Mouse (Mus musculus): ENCODE data around the gene Myo1d. TPM values are rescaled to one million over a fixed set of nuclear protein-coding genes. Genes with fewer than 3 reads are reported as not detected.

Gene Myo1d
- polyA plus RNA-seq, 1 experiment from 2014 or later = 10.8 TPM

DNA sequence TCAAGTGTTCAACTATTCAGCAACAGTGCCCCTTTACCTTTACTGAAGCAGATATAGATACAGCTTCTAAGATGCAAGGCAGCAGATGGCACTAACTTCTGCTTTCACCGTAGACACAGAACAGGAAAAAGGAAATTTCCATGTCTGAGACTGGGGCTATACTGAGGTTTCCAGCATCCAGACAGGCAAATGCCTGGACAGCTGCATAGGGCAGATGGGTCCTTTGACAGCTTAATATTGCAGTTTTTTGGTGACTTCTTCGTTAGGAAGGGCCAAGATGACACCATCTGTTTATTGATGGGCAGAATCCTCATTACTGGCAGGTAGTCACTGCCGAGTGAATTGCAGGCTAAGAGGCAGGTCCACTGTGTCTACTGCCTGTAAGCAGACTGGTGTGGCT lies 228.2 kb downstream of the Myo1d start:
- Histone ChIP-seq H3K4me1 (ENCODE audit: control insufficient read depth, insufficient read depth, low read length) (no peaks in the 10 kb centered on the region), H3K4me2 (no peak overlapping the region), H3K27me3 (ENCODE audit: control insufficient read depth, insufficient read depth, low read length) (no peaks in the 10 kb centered on the region; the same call in 1 of the 2 replicates), H3K27ac (ENCODE audit: low read depth, low read length) (no peak overlapping the region), H3K4me3 (ENCODE audit: low read depth, low read length) (no peak overlapping the region), H3K9me3 (replicated peaks; ENCODE audit: control insufficient read depth, low read length) (no peaks in the 10 kb centered on the region), H3K36me3 (ENCODE audit: control insufficient read depth, insufficient read depth, low read length) (no peaks in the 10 kb centered on the region), H3K9ac (ENCODE audit: low read depth, low read length) (no peak overlapping the region)
- ATAC-seq (replicated peaks; ENCODE audit: insufficient number of reproducible peaks, low FRiP score, low TSS enrichment) = no peak
- 66% methylated on average over 3 of the region's 3 CpGs for WGBS (ENCODE audit: insufficient replicate concordance)

DNA sequence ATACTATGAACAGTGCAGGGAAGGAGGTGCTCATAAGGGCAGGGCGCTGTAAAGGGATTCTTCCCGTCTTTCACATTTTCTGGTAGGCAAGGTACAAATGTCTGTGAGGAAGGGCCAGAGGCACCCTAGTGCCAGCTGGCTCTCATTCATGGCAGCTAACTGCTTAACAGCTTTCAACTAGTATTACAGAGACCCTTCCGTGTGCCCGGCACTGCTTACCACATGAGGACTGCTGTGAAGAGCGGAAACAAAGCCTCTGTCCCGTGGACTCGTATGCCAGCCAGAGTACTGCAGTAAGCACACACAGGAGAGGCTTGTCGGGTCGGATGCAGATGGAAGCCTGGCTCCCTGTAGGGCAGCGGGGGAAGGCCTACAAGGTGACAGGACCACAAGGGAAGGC lies 229.6 kb downstream of the Myo1d start:
- Histone ChIP-seq H3K27ac (ENCODE audit: low read depth, low read length) (no peak overlapping the region), H3K4me1 (ENCODE audit: control insufficient read depth, insufficient read depth, low read length) (no peaks in the 10 kb centered on the region), H3K9me3 (replicated peaks; ENCODE audit: control insufficient read depth, low read length) (no peaks in the 10 kb centered on the region), H3K27me3 (ENCODE audit: control insufficient read depth, insufficient read depth, low read length) (no peaks in the 10 kb centered on the region; the same call in 1 of the 2 replicates), H3K9ac (ENCODE audit: low read depth, low read length) (no peak overlapping the region), H3K4me3 (ENCODE audit: low read depth, low read length) (no peak overlapping the region), H3K4me2 (no peak overlapping the region), H3K36me3 (ENCODE audit: control insufficient read depth, insufficient read depth, low read length) (no peaks in the 10 kb centered on the region)
- 61% methylated on average over 10 of the region's 10 CpGs for WGBS (ENCODE audit: insufficient replicate concordance)
- no peak for ATAC-seq (replicated peaks; ENCODE audit: insufficient number of reproducible peaks, low FRiP score, low TSS enrichment)

DNA sequence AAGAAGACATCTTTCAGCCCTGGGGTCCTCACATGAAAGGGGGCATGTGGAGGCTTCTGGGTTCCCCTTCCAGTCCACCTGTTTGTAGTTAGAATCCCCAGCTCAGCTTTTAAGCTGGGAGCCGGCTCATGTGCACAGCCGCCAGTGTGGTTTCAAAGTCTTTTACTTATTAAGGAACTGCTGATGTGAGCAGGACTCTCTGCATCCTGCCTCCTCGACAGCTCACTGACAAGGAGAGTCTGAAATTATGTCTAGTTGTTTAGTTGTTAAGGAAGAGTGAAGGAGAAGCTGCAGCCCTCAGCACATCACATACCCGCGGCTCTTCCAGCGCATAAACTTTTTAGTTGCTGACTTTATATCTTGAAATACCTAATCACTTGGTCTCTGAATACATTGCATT lies 230.0 kb downstream of the Myo1d start:
- whole genome bisulfite sequencing (ENCODE audit: insufficient replicate concordance) = 71% methylated on average over 6 of the region's 6 CpGs
- ATAC-seq (replicated peaks; ENCODE audit: insufficient number of reproducible peaks, low FRiP score, low TSS enrichment) = no peak
- Histone ChIP-seq H3K9me3 (replicated peaks; ENCODE audit: control insufficient read depth, low read length) (no peaks in the 10 kb centered on the region), H3K27me3 (ENCODE audit: control insufficient read depth, insufficient read depth, low read length) (no peaks in the 10 kb centered on the region; the same call in 1 of the 2 replicates), H3K36me3 (ENCODE audit: control insufficient read depth, insufficient read depth, low read length) (no peaks in the 10 kb centered on the region), H3K4me1 (ENCODE audit: control insufficient read depth, insufficient read depth, low read length) (no peaks in the 10 kb centered on the region), H3K4me2 (no peak overlapping the region), H3K27ac (ENCODE audit: low read depth, low read length) (no peak overlapping the region), H3K9ac (ENCODE audit: low read depth, low read length) (no peak overlapping the region), H3K4me3 (ENCODE audit: low read depth, low read length) (no peak overlapping the region)

DNA sequence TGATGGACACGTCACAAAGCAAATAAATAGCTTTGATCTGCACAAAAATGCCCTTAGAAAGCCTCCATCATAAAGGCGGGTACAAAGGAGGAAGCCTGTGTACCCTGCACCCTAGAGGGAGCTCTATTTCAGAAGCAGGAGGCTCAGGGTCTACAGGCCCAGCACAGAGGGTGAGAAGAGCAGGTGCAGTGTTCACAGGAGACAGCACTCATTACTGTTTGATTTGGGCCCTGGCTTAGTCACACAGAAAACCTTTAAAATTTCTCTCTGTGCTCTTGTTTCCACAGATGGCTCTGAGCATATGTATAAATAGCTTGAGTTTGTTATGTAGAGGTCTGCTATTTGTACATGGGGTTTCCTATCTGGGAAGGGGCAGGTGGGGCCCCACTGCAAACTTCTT lies 233.6 kb downstream of the Myo1d start:
- Histone ChIP-seq H3K36me3 (ENCODE audit: control insufficient read depth, insufficient read depth, low read length) (no peaks in the 10 kb centered on the region), H3K4me3 (ENCODE audit: low read depth, low read length) (no peak overlapping the region), H3K4me1 (ENCODE audit: control insufficient read depth, insufficient read depth, low read length) (no peaks in the 10 kb centered on the region), H3K4me2 (no peak overlapping the region), H3K9me3 (replicated peaks; ENCODE audit: control insufficient read depth, low read length) (no peaks in the 10 kb centered on the region), H3K27ac (ENCODE audit: low read depth, low read length) (no peak overlapping the region), H3K27me3 (ENCODE audit: control insufficient read depth, insufficient read depth, low read length) (no peaks in the 10 kb centered on the region), H3K9ac (ENCODE audit: low read depth, low read length) (no peak overlapping the region)
- 57% methylated on average over 2 of the region's 2 CpGs for WGBS (ENCODE audit: insufficient replicate concordance)
- ATAC-seq (replicated peaks; ENCODE audit: insufficient number of reproducible peaks, low FRiP score, low TSS enrichment) = no peak

DNA sequence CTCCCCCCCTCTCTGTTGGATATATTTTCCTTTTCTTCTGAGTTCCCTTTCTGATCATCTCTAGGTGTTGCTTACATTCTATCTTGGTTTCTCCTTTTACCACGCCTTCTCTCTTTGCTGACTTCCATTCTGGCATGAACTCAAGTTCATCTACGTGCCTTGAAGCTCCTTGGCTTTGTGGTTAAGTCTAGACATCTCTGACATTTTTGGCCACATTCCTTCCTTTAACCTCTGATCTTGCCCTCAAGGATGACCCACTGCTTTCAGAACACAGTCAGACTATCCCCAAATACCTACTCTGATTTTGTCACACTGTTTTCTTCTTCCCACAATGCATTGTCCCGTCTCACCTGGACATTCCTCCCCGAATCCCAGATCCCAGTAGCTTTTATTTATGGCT lies 240.8 kb downstream of the Myo1d start:
- H3K36me3 ChIP-seq (ENCODE audit: control insufficient read depth, insufficient read depth, low read length) = no peaks in the 10 kb centered on the region
- H3K4me1 ChIP-seq (ENCODE audit: control insufficient read depth, insufficient read depth, low read length) = no peaks in the 10 kb centered on the region
- H3K4me3 ChIP-seq (ENCODE audit: low read depth, low read length) = no peak overlapping the region
- no peak overlapping the region for H3K27ac ChIP-seq (ENCODE audit: low read depth, low read length)
- WGBS (ENCODE audit: insufficient replicate concordance) = 80% methylated on average over 4 of the region's 4 CpGs
- ATAC-seq (replicated peaks; ENCODE audit: insufficient number of reproducible peaks, low FRiP score, low TSS enrichment) = no peak
- no peak overlapping the region for H3K4me2 ChIP-seq
- no peaks in the 10 kb centered on the region for H3K9me3 ChIP-seq (replicated peaks; ENCODE audit: control insufficient read depth, low read length)
- no peak overlapping the region for H3K9ac ChIP-seq (ENCODE audit: low read depth, low read length)
- no peaks in the 10 kb centered on the region for H3K27me3 ChIP-seq (ENCODE audit: control insufficient read depth, insufficient read depth, low read length)

DNA sequence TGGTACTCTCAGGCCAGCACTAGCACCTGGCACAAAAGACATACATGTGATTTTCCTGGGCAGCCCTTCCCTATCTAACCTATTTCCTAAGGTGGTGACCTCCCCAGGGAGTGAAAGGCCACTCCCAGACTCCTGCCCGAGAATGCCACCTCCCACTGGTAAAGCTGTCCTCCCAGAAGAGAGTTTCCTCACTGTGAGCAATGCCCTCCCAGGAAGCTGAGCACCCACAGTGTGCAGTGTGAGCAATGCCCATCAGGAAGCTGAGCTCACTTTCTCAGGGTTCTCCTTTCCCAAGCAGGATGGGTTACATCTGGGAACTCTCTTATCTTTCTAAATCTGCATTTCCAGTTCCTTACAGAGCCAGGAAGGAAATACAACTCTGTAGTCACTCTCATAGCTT lies 246.9 kb downstream of the Myo1d start:
- no peak overlapping the region for H3K4me3 ChIP-seq (ENCODE audit: low read depth, low read length)
- no peak overlapping the region for H3K4me2 ChIP-seq
- ATAC-seq (replicated peaks; ENCODE audit: insufficient number of reproducible peaks, low FRiP score, low TSS enrichment) = no peak
- WGBS (ENCODE audit: insufficient replicate concordance) = 39% methylated on average over 1 of the region's 1 CpGs
- no peaks in the 10 kb centered on the region for H3K27me3 ChIP-seq (ENCODE audit: control insufficient read depth, insufficient read depth, low read length)
- H3K9ac ChIP-seq (ENCODE audit: low read depth, low read length) = no peak overlapping the region
- no peaks in the 10 kb centered on the region for H3K9me3 ChIP-seq (replicated peaks; ENCODE audit: control insufficient read depth, low read length)
- no peaks in the 10 kb centered on the region for H3K4me1 ChIP-seq (ENCODE audit: control insufficient read depth, insufficient read depth, low read length)
- no peaks in the 10 kb centered on the region for H3K36me3 ChIP-seq (ENCODE audit: control insufficient read depth, insufficient read depth, low read length)
- no peak overlapping the region for H3K27ac ChIP-seq (ENCODE audit: low read depth, low read length)

DNA sequence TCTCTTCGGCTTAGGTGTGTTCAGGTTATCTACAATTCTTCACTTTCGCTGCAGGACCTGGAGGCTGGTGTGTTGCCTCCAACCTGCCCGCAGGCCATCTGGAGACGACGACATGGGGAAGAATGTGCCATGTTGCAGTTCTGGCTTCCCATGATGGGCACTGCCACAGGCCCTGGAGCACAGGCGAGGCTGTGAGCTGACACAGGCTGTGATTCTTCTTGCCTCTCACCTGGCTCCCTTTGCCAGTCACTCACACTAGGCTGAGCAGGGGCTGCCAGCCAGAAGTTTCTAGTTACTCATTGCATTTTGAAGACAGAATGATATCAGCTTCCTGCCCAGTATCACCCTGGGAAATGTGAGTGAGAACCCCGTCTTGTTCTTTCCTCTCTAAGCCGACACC lies 250.7 kb downstream of the Myo1d start:
- H3K27me3 ChIP-seq (ENCODE audit: control insufficient read depth, insufficient read depth, low read length) = no peaks in the 10 kb centered on the region
- WGBS (ENCODE audit: insufficient replicate concordance) = 69% methylated on average over 8 of the region's 8 CpGs
- no peaks in the 10 kb centered on the region for H3K36me3 ChIP-seq (ENCODE audit: control insufficient read depth, insufficient read depth, low read length)
- no peak overlapping the region for H3K4me2 ChIP-seq
- H3K4me3 ChIP-seq (ENCODE audit: low read depth, low read length) = no peak overlapping the region
- no peak for ATAC-seq (replicated peaks; ENCODE audit: insufficient number of reproducible peaks, low FRiP score, low TSS enrichment)
- no peak overlapping the region for H3K9ac ChIP-seq (ENCODE audit: low read depth, low read length)
- H3K4me1 ChIP-seq (ENCODE audit: control insufficient read depth, insufficient read depth, low read length) = no peaks in the 10 kb centered on the region
- no peak overlapping the region for H3K27ac ChIP-seq (ENCODE audit: low read depth, low read length)
- no peaks in the 10 kb centered on the region for H3K9me3 ChIP-seq (replicated peaks; ENCODE audit: control insufficient read depth, low read length)

DNA sequence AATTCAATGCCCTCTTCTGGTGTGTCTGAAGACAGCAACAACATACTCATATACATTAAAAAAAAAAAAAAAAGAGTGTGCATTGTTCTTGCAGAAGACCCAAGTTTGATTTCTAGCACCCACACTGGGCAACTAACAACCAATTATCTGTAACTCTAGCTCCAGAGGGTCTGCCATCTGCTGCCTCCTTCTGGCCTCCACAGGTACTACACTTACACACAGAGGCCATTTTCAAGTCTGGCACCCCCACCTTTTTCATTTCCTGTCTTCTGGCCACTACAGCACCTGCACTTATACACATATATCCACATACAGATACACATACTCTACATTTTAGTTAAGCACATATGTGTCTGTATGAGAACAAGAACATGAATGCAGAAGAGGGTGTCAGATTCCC lies 252.1 kb downstream of the Myo1d start:
- Histone ChIP-seq H3K4me2 (no peak overlapping the region), H3K27me3 (ENCODE audit: control insufficient read depth, insufficient read depth, low read length) (no peaks in the 10 kb centered on the region), H3K9me3 (replicated peaks; ENCODE audit: control insufficient read depth, low read length) (no peaks in the 10 kb centered on the region), H3K4me1 (ENCODE audit: control insufficient read depth, insufficient read depth, low read length) (peaks cover 5% of the 10 kb centered on the region; the same call in 1 of the 2 replicates), H3K36me3 (ENCODE audit: control insufficient read depth, insufficient read depth, low read length) (no peaks in the 10 kb centered on the region), H3K4me3 (ENCODE audit: low read depth, low read length) (no peak overlapping the region), H3K27ac (ENCODE audit: low read depth, low read length) (no peak overlapping the region), H3K9ac (ENCODE audit: low read depth, low read length) (no peak overlapping the region)
- no peak for ATAC-seq (replicated peaks; ENCODE audit: insufficient number of reproducible peaks, low FRiP score, low TSS enrichment)

DNA sequence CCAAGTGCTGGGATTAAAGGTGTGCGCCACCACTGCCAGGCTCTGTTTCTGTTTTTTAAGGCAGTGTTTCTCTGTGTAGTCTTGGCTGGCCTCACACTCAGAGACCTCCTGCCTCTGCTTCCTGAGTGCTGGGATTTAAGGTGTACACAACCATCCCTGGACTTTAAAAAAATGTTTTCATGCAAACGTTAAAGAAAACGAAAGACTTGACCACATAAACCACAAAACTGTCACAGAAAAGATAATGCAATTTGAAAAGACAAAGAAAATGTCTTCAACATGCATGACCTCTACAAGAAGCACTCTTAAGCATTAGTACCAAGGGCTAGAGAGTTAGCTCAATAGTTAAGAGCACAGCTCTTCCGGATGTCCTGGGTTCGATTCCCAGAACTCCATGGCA lies 255.6 kb downstream of the Myo1d start:
- no peaks in the 10 kb centered on the region for H3K36me3 ChIP-seq (ENCODE audit: control insufficient read depth, insufficient read depth, low read length)
- 88% methylated on average over 5 of the region's 5 CpGs for WGBS (ENCODE audit: insufficient replicate concordance)
- no peak overlapping the region for H3K9ac ChIP-seq (ENCODE audit: low read depth, low read length)
- no peaks in the 10 kb centered on the region for H3K9me3 ChIP-seq (replicated peaks; ENCODE audit: control insufficient read depth, low read length)
- ATAC-seq (replicated peaks; ENCODE audit: insufficient number of reproducible peaks, low FRiP score, low TSS enrichment) = no peak
- H3K4me1 ChIP-seq (ENCODE audit: control insufficient read depth, insufficient read depth, low read length) = peaks cover 5% of the 10 kb centered on the region; the same call in 1 of the 2 replicates
- no peak overlapping the region for H3K27ac ChIP-seq (ENCODE audit: low read depth, low read length)
- H3K27me3 ChIP-seq (ENCODE audit: control insufficient read depth, insufficient read depth, low read length) = no peaks in the 10 kb centered on the region
- H3K4me3 ChIP-seq (ENCODE audit: low read depth, low read length) = no peak overlapping the region
- H3K4me2 ChIP-seq = no peak overlapping the region

All from heart, embryonic 11.5 days (tissue).